Mouse (Mus musculus) erythroblast, embryonic 14.5 days (primary cell): Measurements from ENCODE around the gene Srsf7. TPM values are rescaled to one million over a fixed set of nuclear protein-coding genes. Genes with fewer than 3 reads are reported as not detected.
"Not testable (repeated sequence)": the region's sequence is repeated elsewhere in the genome, so short reads cannot be mapped to it uniquely, and the experiment has no call there.

ENCODE experiments used
- H3K27me3 ChIP-seq: 2 replicates; pipeline ENCODE4 v1.6.1; 2012; ENCODE audit warnings: inconsistent platforms; ENCODE audit not compliant: control insufficient read depth
- H3K36me3 ChIP-seq: 2 replicates; pipeline ENCODE4 v1.6.1; 2012; ENCODE audit warnings: mild to moderate bottlenecking, inconsistent platforms; ENCODE audit not compliant: control insufficient read depth
- H3K4me1 ChIP-seq: 2 replicates; pipeline ENCODE4 v1.6.1; 2012; ENCODE audit warnings: inconsistent platforms; ENCODE audit not compliant: control insufficient read depth
- H3K4me3 ChIP-seq: replicated peaks from 2 replicates; pipeline ENCODE3; 2012; ENCODE audit warnings: moderate library complexity, mild to moderate bottlenecking, inconsistent platforms
- H3K9me3 ChIP-seq: 2 replicates; pipeline ENCODE4 v1.6.1; 2012; ENCODE audit warnings: low read length, inconsistent platforms, mixed read lengths; ENCODE audit not compliant: control insufficient read depth
- GATA1 ChIP-seq: IDR thresholded peaks from 2 replicates; pipeline ENCODE4 v1.6.1; 2012; ENCODE audit warnings: low read length, inconsistent platforms, mixed read lengths
- TAL1 ChIP-seq: IDR thresholded peaks from 3 replicates; pipeline ENCODE4 v1.6.1; 2012; ENCODE audit warnings: low read length, inconsistent platforms, mixed read lengths
- polyA plus RNA-seq: library from polyadenylated mRNA; stranded (reverse); fragments of >175 nt; gene quantifications from 2 replicates; pipeline ENCODE4 v1.2.3, GENCODE M21; 2012

Gene Srsf7
- polyA plus RNA-seq, 1 experiment, result 3.6 TPM

DNA sequence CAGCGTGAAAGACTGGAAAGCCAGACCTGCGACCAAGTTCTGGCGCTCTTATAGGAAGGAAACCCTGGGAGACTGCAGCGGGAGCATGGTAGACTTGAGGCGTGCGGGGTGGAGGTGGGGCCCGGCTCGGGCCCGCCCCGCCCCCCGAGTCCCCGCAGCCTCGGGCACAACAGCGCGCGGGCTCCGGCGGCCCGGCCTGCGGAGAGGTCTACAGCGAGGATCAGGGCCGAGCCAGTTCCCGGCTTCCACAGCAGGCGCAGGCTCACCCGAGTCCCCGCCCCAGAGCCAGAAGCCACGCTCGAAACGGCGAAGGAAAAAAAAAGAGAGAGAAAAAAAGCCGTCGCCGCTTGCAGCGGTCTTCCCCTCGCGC lies 821 bp downstream of the Srsf7 start:
- peaks cover 3% of the 10 kb centered on the region; the same call in 1 of the 2 replicates for H3K27me3 ChIP-seq
- no peaks in the 10 kb centered on the region for H3K9me3 ChIP-seq
- peak overlapping the region; percentile 98 for H3K4me3 ChIP-seq
- H3K4me1 ChIP-seq, result peaks cover 27% of the 10 kb centered on the region
- TF ChIP-seq GATA1 (no peak), TAL1 (no peak)
- peaks cover 47% of the 10 kb centered on the region for H3K36me3 ChIP-seq

DNA sequence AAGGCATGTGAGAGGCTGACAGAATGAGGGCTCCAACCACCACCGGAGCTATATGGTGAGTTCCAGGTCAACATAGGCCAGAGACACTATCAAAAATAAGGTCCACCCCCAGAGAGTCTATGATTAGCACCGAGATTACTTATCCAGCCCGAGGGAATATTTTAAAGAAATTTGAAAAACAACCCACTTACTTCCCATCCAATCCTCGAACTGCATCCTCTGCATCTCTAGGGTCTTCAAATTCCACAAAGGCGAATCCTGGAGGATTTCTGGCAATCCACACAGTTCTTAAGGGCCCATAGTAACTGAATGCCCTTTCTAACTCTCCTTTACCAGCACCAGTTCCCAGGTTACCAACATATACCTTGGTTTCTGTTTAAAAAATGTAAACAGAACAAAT lies 1.4 kb downstream of the Srsf7 start:
- peaks cover 54% of the 10 kb centered on the region for H3K36me3 ChIP-seq
- TF ChIP-seq GATA1, result no peak
- TF ChIP-seq TAL1, result no peak

DNA sequence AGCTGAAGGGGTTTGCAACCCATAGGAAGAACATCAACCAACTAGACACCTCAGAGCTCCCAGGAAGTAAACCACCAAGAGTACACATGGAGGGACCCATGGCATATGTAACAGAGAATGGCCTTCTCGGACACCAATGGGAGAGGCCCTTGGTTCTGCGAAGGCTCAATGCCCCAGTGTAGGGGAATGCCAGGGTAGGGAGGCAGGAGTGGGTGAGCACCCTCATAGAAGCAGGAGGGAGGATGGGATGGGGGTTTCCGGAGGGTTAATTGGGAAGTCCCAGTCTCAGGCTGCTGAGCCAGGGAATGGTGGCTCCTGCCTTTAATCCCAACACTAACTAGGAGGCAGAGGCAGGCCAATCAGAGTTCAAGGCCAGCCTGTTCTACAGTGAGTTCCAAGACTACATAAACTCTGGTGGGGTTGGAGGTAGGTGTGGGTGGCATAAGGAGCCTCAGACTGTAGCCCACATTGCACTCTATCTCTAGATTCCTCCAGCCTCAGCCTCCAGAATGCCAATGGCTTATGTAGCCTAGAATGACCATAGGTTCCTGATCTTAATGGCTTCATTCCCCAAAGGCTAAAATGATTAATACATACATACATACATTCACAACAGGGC lies 7.8 kb downstream of the Srsf7 start:
- TF ChIP-seq TAL1, result no peak
- no peak for TF ChIP-seq GATA1
- H3K27me3 ChIP-seq, result no peaks in the 10 kb centered on the region
- no peaks in the 10 kb centered on the region for H3K9me3 ChIP-seq
- H3K36me3 ChIP-seq, result peaks cover 89% of the 10 kb centered on the region
- H3K4me1 ChIP-seq, result peaks cover 4% of the 10 kb centered on the region
- no peak overlapping the region for H3K4me3 ChIP-seq

More for the DNA sequence above, 1.4 kb downstream of the Srsf7 start:
- H3K27me3 ChIP-seq, result no peaks in the 10 kb centered on the region
- H3K4me1 ChIP-seq, result peaks cover 27% of the 10 kb centered on the region
- H3K4me3 ChIP-seq, result peak overlapping the region; percentile 98
- H3K9me3 ChIP-seq, result no peaks in the 10 kb centered on the region

DNA sequence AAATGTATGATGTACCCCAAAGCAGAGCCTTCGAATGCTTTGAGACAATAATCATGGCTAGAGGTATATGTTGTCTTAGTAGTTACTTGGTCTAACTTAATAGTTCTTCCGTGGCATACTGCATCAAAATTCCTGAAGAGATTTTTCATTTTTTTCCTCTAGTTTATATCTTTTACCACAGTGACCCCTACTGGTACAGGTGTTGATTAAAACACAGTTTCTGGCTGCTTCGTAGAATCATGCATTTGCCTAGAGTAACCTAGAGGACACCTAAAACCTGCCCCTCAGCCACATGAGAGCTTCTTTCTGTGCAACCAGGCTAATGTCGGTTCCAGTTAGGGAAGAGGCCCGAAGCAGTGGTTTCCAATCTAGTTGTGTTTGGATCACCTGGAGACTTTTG lies 14.0 kb downstream of the Srsf7 start:
- Histone ChIP-seq H3K4me1 (no peaks in the 10 kb centered on the region), H3K9me3 (no peaks in the 10 kb centered on the region), H3K4me3 (no peak overlapping the region), H3K27me3 (no peaks in the 10 kb centered on the region), H3K36me3 (peaks cover 33% of the 10 kb centered on the region)
- TF ChIP-seq GATA1, result no peak
- TF ChIP-seq TAL1, result no peak

DNA sequence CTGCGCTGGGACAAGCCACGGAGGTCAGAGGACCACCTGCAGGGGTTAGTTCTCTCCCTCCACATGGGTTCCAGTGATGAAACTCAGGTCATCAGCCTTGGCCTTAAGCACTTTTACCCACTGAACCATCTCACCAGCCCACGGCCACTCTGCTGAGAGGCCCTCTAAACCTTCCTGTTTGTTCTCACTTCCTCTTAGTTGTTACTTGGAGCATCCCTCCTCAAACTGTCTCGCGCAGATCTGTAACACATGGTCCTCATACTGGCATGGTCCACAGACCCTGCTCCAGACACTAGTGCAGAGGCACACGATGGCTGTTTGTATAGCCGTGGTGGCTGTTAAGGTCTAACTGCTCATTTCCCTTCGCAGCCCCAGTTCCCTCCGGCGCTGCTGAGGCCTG lies 23.5 kb downstream of the Srsf7 start:
- H3K27me3 ChIP-seq, result no peaks in the 10 kb centered on the region
- H3K4me1 ChIP-seq, result no peaks in the 10 kb centered on the region
- H3K9me3 ChIP-seq, result peaks cover 4% of the 10 kb centered on the region
- TF ChIP-seq GATA1, result no peak
- TF ChIP-seq TAL1, result no peak
- H3K4me3 ChIP-seq, result no peak overlapping the region
- H3K36me3 ChIP-seq, result no peaks in the 10 kb centered on the region; the same call in 1 of the 2 replicates

DNA sequence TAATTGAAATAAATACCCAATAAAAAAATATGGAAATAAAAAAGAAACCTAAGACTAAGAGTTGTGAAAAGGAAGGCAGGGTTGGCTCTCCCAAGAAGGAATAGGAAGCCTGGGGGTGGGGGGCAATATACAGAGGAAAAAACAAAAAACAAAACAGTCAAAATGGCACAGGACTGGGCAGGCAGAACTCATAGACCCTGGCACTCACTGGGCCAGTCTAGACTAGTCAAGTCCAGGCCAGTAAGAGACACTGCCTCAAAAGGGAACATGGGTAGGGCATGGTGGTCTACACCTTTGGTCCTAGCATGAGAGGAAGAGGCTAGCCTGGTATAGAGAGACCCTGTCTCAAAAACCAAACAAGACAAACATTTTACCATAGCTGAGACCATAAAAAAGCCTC lies 26.6 kb downstream of the Srsf7 start:
- no peaks in the 10 kb centered on the region for H3K4me1 ChIP-seq
- H3K4me3 ChIP-seq, result no peak overlapping the region
- no peaks in the 10 kb centered on the region for H3K27me3 ChIP-seq
- no peaks in the 10 kb centered on the region; the same call in 1 of the 2 replicates for H3K36me3 ChIP-seq
- H3K9me3 ChIP-seq, result no peaks in the 10 kb centered on the region
- TF ChIP-seq TAL1 (no peak), GATA1 (no peak)

DNA sequence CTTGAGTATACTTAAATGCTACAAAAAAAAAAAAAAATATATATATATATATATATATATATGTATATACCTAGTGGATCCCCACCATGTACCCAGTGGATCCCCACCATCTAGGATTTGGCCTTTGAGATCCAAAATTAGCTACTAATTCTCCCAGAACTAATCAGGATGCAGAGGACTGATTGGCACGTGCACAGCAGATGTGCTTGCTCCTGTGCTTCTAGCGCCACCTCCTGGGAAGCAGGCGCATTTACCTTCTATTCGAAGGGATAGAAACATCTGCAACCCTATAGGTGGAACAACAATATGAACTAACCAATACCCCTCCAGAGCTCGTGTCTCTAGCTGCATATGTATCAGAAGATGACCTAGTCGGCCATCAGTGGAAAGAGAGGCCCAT lies 27.1 kb downstream of the Srsf7 start:
- no peaks in the 10 kb centered on the region; the same call in 1 of the 2 replicates for H3K36me3 ChIP-seq
- no peaks in the 10 kb centered on the region for H3K4me1 ChIP-seq
- TF ChIP-seq GATA1 (no peak), TAL1 (no peak)
- no peak overlapping the region for H3K4me3 ChIP-seq
- no peaks in the 10 kb centered on the region for H3K27me3 ChIP-seq
- H3K9me3 ChIP-seq, result no peaks in the 10 kb centered on the region

DNA sequence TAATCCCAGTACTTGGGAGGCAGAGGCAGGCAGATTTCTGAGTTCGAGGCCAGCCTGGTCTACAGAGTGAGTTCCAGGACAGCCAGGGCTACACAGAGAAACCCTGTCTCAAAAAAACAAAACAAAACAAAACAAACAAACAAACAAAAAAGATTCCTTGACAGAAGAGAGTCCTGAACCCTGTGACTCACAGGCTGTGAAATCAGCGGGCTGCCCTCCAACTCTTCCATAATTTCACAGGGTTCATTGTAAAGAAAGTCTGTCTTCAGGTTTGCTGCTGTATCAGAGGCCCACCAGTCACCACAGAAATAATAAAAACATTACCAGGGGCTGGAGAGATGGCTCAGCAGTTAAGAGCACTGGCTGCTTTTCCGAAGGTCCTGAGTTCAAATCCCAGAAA lies 28.3 kb downstream of the Srsf7 start:
- not testable (repeated sequence) for H3K36me3 ChIP-seq, H3K4me1 ChIP-seq, H3K27me3 ChIP-seq, H3K4me3 ChIP-seq, H3K9me3 ChIP-seq

DNA sequence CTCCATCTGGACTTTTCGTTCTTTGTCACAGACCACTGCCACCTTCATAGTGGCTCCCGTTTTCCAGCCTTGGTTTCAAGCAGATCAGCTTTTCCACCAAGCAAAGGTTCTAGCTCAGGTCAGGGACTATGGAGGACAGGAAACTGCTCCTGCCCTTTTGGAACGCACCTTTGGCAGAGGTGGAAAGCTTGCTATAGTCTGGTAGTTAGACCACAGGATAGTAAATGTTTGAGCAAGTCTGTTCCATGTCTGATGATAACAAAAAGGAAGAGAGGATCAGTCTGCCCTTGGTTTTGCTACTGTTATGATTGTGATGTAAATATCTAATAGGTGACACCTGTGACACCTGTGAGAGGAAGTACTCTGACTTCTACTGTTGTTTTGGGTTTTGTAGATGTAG lies 31.1 kb downstream of the Srsf7 start:
- TF ChIP-seq GATA1 (no peak), TAL1 (no peak)
- Histone ChIP-seq H3K27me3 (peaks cover 3% of the 10 kb centered on the region; the same call in 1 of the 2 replicates), H3K4me1 (no peaks in the 10 kb centered on the region), H3K4me3 (no peak overlapping the region), H3K36me3 (no peaks in the 10 kb centered on the region), H3K9me3 (no peaks in the 10 kb centered on the region)

DNA sequence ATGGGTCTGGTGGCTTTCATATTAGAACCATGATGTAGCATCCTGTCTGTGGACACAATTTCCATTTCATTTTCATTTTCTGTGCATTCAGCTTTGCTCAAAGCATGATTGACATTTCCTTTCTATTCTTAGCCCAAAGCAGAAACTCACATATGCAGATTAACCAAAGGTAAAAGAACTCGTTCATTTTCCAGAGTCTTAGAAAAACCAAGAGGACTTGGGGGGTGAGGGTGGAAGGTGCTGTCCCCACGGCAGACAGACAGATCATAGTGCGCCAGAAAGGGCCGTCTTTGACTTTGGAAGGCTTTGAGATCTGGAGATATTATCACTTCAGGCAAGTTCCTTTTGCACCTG lies 31.7 kb downstream of the Srsf7 start:
- Histone ChIP-seq H3K4me1 (no peaks in the 10 kb centered on the region), H3K36me3 (no peaks in the 10 kb centered on the region), H3K9me3 (no peaks in the 10 kb centered on the region), H3K4me3 (no peak overlapping the region), H3K27me3 (peaks cover 3% of the 10 kb centered on the region; the same call in 1 of the 2 replicates)
- no peak for TF ChIP-seq GATA1
